Mouse (Mus musculus) urinary bladder, adult 2 months (tissue): Measurements from ENCODE around the gene Vmn1r42. TPM values are rescaled to one million over a fixed set of nuclear protein-coding genes. Genes with fewer than 3 reads are reported as not detected.
"Not testable (repeated sequence)": the region's sequence is repeated elsewhere in the genome, so short reads cannot be mapped to it uniquely, and the experiment has no call there.

Source experiments
- DNase-seq: peaks from one replicate; pipeline ENCODE4 v3.0.0; 2022; ENCODE audit warnings: low spot score
- polyA plus RNA-seq: library from polyadenylated mRNA; depleted of rRNA; stranded (reverse); fragments of >200 nt; gene quantifications from 2 replicates; pipeline ENCODE4 v1.2.3, GENCODE M21; 2012; rRNA removed

Vmn1r42 gene
- polyA plus RNA-seq, result not detected in 2 replicates

DNA sequence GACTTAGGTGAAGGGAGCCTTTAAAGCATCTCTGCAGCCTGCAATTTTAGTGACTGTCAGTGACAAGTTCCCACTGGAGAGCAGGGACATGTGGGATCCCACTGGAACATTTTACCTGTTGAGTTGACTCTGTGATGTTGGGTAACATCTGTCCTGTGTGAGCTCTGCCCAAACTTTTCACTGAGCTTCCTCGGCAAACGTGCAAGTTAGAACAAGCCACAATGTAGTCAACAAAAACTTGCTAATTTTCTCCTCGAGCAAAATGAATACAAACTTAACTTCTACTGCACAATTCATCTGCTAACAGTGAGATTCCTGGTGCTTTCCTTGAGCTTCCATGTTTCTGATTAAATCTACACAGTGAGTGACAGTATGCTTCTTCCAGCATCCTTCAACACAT lies at the start of gene Vmn1r42, which contains the start of gene Vmn1r43:
Vmn1r42 (minus strand) TSS at position 101 of the 400 bp plus-strand sequence.
Vmn1r43 (minus strand) TSS at position 101 of the 400 bp plus-strand sequence.
- DNase-seq, result not testable (repeated sequence)

DNA sequence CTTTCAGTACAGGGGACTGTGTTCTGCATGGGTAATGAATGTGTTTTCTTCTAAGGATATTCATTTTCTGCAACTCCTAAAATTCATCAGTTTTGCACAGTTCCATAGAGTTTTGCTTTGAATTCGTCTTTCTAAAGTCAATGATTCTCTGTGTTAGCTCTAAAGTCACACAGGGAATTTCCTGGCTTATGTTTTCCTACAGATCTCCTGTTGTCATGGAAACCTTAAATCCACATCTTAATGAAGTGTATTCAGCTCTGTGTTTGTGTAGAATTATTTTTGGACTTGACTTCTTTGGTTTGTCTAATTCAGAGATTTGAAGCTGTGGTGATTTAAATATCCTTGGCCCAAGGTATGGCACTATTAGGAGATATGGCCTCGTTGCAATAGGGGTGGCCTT lies 7.6 kb upstream of the Vmn1r42 start:
- no peak for DNase-seq

DNA sequence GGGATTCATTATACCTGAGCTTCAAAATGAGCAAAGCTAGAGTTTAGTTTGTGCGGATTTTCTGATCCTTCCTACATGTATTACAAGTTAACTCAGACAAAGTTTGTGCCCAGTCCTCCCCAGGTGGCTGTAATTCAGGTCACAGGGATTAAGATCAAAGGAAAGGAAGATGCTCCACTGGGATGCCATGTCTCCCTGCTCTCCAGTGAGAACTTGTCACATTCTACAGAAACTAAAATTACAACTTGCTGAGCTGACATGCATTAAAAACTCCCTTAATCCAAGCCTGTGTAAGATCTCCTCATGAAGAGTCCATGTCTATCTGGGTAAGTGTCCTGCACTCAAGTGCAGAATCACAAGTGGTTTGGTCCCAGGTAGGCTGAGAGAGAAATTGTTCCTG lies 7.1 kb upstream of the Vmn1r42 start, which contains the start of gene Vmn1r44:
Vmn1r44 (plus strand) TSS at position 301 of the 400 bp plus-strand sequence.
- no peak for DNase-seq

DNA sequence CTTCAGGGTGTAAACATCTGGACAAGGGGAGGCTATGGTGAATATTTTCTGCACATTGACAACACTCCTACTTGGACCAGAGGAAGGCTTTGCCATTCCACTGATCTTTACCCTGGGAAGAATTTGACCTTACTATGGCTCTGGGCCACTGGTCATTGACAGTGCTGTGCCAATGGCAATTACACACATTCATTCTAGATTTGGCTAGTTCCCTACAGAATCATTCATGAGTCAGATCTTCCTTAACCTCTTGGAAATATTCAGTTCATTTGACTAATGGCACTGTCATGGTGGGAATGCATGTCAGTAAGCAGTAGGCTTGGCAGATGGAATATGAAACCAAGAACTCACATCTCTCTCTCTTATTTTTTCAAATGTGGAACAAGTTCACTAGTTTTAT lies 4.7 kb upstream of the Vmn1r42 start:
- no peak for DNase-seq

DNA sequence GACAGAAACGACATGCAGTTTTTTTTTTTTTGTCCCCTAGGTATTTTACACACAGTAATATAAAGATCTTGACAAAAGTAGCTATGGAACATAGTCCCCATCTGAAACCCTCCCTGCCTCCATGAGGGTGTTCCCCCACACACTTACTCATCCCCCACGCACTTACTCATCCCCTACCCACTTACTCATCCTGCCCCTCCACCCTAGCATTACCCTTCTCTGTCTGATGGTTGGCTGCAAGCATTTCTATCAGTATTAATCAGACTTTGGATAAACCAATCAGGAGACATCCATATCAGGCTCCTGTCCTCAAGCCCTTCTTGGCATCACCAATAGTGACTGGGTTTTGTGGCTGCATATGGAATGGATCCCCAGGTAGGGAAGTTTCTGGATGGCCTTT lies 750 bp upstream of the Vmn1r42 start:
- no peak for DNase-seq

DNA sequence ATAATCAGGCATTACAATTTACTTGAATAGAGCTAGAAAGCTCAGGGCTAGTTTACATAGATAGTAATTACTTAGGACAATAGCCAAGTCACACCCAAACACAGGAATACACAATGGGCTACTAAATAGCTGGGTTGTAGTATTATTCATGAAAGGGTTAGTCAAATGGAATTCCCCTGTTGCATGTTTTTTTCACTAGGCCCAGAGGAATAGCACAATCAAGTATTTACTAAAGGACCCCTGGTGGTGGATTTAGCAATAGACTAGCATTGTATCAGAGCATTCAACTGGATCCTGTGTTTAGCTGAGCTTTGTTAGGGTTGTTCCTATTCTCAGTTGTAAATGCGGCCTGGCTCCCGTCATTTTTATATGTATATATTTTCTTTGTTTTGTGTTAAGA lies 8.2 kb downstream of the Vmn1r42 start:
- DNase-seq, result no peak

DNA sequence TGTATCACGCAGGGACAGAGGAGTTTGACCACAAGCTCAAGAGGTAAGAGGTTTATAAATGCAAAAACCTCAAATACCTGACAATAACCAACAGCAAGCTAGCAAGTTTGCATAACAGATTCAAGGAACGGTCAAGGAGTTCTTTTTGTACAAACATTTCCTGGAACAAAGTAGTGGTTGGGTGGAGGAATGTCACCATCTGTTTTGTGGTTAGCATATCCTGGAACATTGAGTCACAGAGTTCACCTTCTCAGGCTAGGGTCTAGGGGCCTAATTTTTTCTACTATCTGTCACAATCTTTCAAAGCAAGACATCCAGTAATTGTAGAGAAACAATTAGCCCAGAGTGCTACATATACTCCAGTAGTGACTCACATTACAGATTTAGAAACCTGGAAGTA lies 8.9 kb downstream of the Vmn1r42 start:
- DNase-seq, result no peak

DNA sequence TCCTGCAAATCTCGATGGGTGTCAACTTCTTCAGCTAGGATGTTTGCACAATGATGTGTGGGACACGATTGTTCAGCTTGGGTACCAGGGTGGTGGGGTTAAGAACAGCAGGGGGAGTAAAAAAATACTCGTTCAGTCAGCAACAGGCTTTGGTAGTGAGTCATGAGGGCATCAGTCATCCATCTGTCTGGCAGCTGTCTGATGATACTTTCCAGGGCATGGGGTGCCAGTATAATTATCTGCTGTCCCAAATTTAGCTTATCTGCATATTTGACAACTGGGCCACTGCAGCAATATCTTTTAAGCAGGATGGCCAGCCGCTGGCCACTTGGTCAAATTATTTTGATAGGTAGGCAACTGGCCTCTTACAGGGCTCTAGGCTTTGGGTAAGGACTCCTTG lies 12.4 kb downstream of the Vmn1r42 start:
- DNase-seq, result no peak

DNA sequence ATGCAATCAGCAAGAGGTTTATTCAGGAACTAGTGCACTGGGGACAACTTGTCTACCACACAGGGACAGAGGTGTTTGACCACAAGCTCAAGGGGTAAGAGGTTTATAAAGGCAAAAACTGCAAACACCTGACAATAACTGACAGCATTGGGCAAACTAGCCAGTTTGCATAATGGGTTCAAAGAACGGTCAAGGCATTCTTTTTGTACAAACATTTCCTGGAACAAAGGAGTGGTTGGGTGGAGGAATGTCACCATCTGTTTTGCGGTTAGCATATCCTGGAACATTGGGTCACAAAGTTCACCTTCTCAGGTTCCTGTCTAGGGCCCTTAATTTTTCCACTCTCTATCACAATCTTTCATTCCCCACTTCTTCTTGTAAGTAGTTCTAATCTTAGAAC lies 16.4 kb downstream of the Vmn1r42 start:
- no peak for DNase-seq

DNA sequence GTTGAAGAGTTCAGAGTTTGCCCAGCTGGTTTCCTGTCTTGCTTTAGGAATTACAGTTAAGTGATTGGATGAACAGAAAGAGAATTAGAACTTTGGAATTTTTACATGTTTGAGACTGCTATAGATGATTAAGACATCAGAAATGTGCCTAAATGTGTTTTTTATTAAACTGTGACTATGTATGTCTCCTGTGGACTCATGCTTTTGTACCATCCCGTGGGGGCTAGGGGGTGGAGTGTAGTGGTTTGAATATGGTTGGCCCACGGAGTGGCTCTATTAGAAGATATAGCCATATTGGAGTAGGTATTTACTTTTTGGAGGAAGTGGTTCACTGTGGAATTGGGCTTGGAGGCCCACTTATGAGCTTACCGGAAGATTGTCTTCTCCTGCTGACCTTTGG lies 18.7 kb downstream of the Vmn1r42 start:
- DNase-seq, result no peak

Other genes starting within 250 kb of the Vmn1r42 start
- 7.3 and 8.1 TPM in 2 replicates for gene Txnrd3, start 232.4 kb downstream of the Vmn1r42 start, polyA plus RNA-seq
- gene Vmn1r40, start 168.9 kb downstream of the Vmn1r42 start, polyA plus RNA-seq, result not detected in 2 replicates
- gene Vmn1r41, start 135.6 kb downstream of the Vmn1r42 start, polyA plus RNA-seq, result not detected in 2 replicates
- not detected in 2 replicates for gene Vmn1r43, start within 50 bp of the Vmn1r42 start, polyA plus RNA-seq
- gene Vmn1r44, start 7.2 kb upstream of the Vmn1r42 start, polyA plus RNA-seq, result not detected in 2 replicates
- gene Vmn1r45, start 64.2 kb upstream of the Vmn1r42 start, polyA plus RNA-seq, result not detected in 2 replicates
- gene Vmn1r46, start 92.9 kb upstream of the Vmn1r42 start, polyA plus RNA-seq, result not detected in 2 replicates
- not detected in 2 replicates for gene Vmn1r47, start 139.7 kb upstream of the Vmn1r42 start, polyA plus RNA-seq
- not detected in 2 replicates for gene Vmn1r48, start 160.4 kb upstream of the Vmn1r42 start, polyA plus RNA-seq
- not detected in 2 replicates for gene Vmn1r49, start 202.1 kb upstream of the Vmn1r42 start, polyA plus RNA-seq
- not detected in 2 replicates for gene Vmn1r50, start 225.0 kb upstream of the Vmn1r42 start, polyA plus RNA-seq
- gene Vmn1r51, start 246.2 kb upstream of the Vmn1r42 start, polyA plus RNA-seq, result not detected in 2 replicates